Mouse (Mus musculus) C2C12 (cell line): ENCODE measurements around the gene Bmp4. TPM values are rescaled to one million over a fixed set of nuclear protein-coding genes. Genes with fewer than 3 reads are reported as not detected.

Experiments used
- H3K27me3 ChIP-seq: one replicate; pipeline ENCODE4 v1.6.1; 2011; ENCODE audit not compliant: control insufficient read depth, insufficient read depth, insufficient read length
- H3K36me3 ChIP-seq: one replicate; pipeline ENCODE4 v1.6.1; 2011; ENCODE audit not compliant: control insufficient read depth, insufficient read depth
- H3K4me3 ChIP-seq: one replicate; pipeline ENCODE4 v1.5.1; 2011; ENCODE audit warnings: mild to moderate bottlenecking, control low read depth; ENCODE audit not compliant: poor library complexity, insufficient read depth, severe bottlenecking
- H3K79me2 ChIP-seq: one replicate; pipeline ENCODE4 v1.6.1; 2011; ENCODE audit not compliant: control insufficient read depth, insufficient read depth
- H3K79me3 ChIP-seq: one replicate; pipeline ENCODE4 v1.6.1; 2011; ENCODE audit warnings: low read depth, control low read depth
- H3ac ChIP-seq: one replicate; pipeline ENCODE3; 2011; ENCODE audit warnings: low read depth; ENCODE audit not compliant: control insufficient read depth, insufficient read length
- CEBPB ChIP-seq: IDR thresholded peaks from one replicate; pipeline ENCODE4 v1.6.1; 2011; ENCODE audit warnings: low read depth, mild to moderate bottlenecking, control low read depth, moderate library complexity
- CTCF ChIP-seq: IDR thresholded peaks from one replicate; pipeline ENCODE4 v1.5.1; 2011; ENCODE audit not compliant: control insufficient read depth, insufficient read depth, insufficient read length
- FOSL1 ChIP-seq: IDR thresholded peaks from one replicate; pipeline ENCODE4 v1.8.0; 2011; ENCODE audit warnings: mild to moderate bottlenecking, low read length; ENCODE audit not compliant: poor library complexity, insufficient read depth, severe bottlenecking
- MAX ChIP-seq: IDR thresholded peaks from one replicate; pipeline ENCODE4 v1.6.1; 2011; ENCODE audit warnings: mild to moderate bottlenecking, control low read depth
- MYOD1 ChIP-seq: IDR thresholded peaks from one replicate; pipeline ENCODE4 v1.6.1; 2011; ENCODE audit warnings: low read depth; ENCODE audit not compliant: control insufficient read depth, insufficient read length
- MYOG ChIP-seq: IDR thresholded peaks from one replicate; pipeline ENCODE4 v1.6.1; 2011; ENCODE audit not compliant: control insufficient read depth, insufficient read length; ENCODE audit errors: extremely low read depth
- USF1 ChIP-seq: IDR thresholded peaks from one replicate; pipeline ENCODE4 v1.6.1; 2011; ENCODE audit warnings: low read depth, mild to moderate bottlenecking, control low read depth, moderate library complexity
- long read RNA-seq, 2 experiments: library from polyadenylated mRNA; unstranded; transcript quantifications; one replicate each; pipeline ENCODE4 v2.0.0; 2019 to 2020
- polyA plus RNA-seq: library from polyadenylated mRNA; unstranded; fragments of >200 nt; fragmentation: generic; extraction: Trizol; gene quantifications from one replicate; pipeline ENCODE4 v1.2.1, GENCODE M21; 2012; ENCODE audit warnings: missing spikeins

Gene Bmp4
- not detected for polyA plus RNA-seq
- long read RNA-seq, experiment 1, transcript Bmp4-201 (4 exons, 2,064 nt), result major isoform, 18 of 55 reads
- long read RNA-seq, experiment 1, partial matches to known transcripts, result 30 of 55 reads
- long read RNA-seq, experiment 1, other reads (novel, unspliced or antisense), result 6 of 55 reads
- long read RNA-seq, experiment 2, transcript Bmp4-201 (4 exons, 2,064 nt), result major isoform, 11 of 26 reads
- long read RNA-seq, experiment 2, partial matches to known transcripts, result 11 of 26 reads
- long read RNA-seq, experiment 2, other reads (novel, unspliced or antisense), result 4 of 26 reads

GRCm38 (mm10) chr14:46390249-46390775 lies at the start of gene Bmp4:
Gene Bmp4 (minus strand): TSS chr14:46390669.
- Histone ChIP-seq H3ac (no peak within 1 kb of the TSS), H3K36me3 (no peaks in the 10 kb centered on the region), H3K79me3 (no peaks in the 10 kb centered on the region), H3K27me3 (peaks cover 38% of the 10 kb centered on the region), H3K4me3 (no peak within 1 kb of the TSS), H3K79me2 (no peaks in the 10 kb centered on the region)
- TF ChIP-seq CTCF (no peak), CEBPB (no peak), MAX (no peak), FOSL1 (no peak), USF1 (no peak), MYOD1 (no peak), MYOG (no peak)

DNA sequence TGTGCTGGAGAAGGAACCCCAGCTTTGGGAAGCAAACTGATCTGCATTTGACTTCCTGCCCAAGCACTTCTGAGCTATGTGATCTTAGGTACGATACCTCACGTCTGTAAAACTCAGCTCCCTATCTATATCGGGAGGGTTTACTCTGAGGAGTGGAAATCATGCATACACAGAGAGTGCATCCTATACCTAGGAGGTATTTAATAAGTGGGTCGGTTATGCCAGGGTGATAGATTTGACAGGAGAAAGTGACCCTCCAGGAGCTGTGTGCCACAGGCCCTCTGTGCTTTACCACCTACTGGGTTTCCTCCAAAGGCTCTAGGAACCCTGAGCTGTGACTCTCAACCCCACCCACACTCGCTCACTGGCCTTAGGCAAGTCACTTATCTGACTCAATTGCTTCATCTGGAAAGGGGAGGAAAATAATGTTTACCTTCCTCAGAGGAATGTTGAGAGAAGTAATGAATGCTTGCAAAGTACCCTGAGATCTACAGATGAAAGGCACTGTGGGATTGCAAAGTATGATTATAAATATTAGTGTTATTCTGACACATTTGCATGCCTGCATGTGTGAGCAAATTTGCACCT lies 49.1 kb upstream of the Bmp4 start:
- no peaks in the 10 kb centered on the region for H3K79me2 ChIP-seq
- TF ChIP-seq MYOG (no peak), CEBPB (no peak), MAX (no peak), USF1 (no peak), MYOD1 (no peak), FOSL1 (no peak), CTCF (no peak)
- no peak overlapping the region for H3K4me3 ChIP-seq
- H3ac ChIP-seq, result no peak overlapping the region
- no peaks in the 10 kb centered on the region for H3K36me3 ChIP-seq
- no peaks in the 10 kb centered on the region for H3K79me3 ChIP-seq
- H3K27me3 ChIP-seq, result no peaks in the 10 kb centered on the region

DNA sequence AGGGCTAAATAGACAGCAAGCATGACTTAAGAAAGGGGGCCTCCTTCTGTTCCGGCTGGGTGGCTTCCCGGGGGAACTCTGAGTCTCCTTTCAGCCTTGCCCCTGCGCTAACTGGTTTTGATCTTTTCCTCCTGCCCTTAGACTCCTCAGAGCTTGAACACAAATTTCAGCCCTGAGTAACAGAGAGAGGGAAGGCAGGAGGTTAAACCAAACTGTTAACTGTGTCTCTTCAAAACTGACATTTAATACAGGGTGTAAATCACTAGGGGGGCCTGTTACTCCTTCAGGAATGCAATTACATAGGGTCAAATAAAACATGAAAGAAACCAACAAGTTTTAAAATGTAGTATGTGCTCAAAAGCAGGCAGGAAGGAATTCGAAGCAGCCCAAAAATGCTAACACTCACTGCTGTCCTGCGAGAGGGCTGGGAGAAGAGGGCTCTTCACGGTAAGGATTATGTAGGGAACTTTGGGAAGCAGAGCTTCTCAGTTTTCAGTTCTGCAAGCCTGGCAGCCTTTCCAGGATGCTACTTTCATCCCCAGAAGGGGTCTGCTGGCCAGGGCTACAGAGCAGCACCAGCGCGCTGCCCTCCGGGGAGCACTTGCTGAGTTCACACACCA lies 46.1 kb upstream of the Bmp4 start:
- H3K4me3 ChIP-seq, result no peak overlapping the region
- no peaks in the 10 kb centered on the region for H3K79me2 ChIP-seq
- no peaks in the 10 kb centered on the region for H3K27me3 ChIP-seq
- no peak for TF ChIP-seq FOSL1
- no peak for TF ChIP-seq MYOG
- no peak for TF ChIP-seq MYOD1
- no peak for TF ChIP-seq CEBPB
- no peak for TF ChIP-seq CTCF
- TF ChIP-seq USF1, result no peak
- TF ChIP-seq MAX, result no peak
- no peaks in the 10 kb centered on the region for H3K36me3 ChIP-seq
- no peak overlapping the region for H3ac ChIP-seq
- no peaks in the 10 kb centered on the region for H3K79me3 ChIP-seq

- no peaks in the 10 kb centered on the region for H3K36me3 ChIP-seq
- H3K79me2 ChIP-seq, result no peaks in the 10 kb centered on the region
- no peak for TF ChIP-seq CEBPB
- no peak for TF ChIP-seq MYOD1
- TF ChIP-seq MYOG, result no peak
- TF ChIP-seq CTCF, result no peak
- no peak for TF ChIP-seq FOSL1
- no peak for TF ChIP-seq MAX
- no peak for TF ChIP-seq USF1
- H3ac ChIP-seq, result no peak overlapping the region
- H3K27me3 ChIP-seq, result no peaks in the 10 kb centered on the region
- H3K79me3 ChIP-seq, result no peaks in the 10 kb centered on the region
- no peak overlapping the region for H3K4me3 ChIP-seq
Observed at GRCm38 (mm10) chr14:46430231-46430630, 39.8 kb upstream of the Bmp4 start.

DNA sequence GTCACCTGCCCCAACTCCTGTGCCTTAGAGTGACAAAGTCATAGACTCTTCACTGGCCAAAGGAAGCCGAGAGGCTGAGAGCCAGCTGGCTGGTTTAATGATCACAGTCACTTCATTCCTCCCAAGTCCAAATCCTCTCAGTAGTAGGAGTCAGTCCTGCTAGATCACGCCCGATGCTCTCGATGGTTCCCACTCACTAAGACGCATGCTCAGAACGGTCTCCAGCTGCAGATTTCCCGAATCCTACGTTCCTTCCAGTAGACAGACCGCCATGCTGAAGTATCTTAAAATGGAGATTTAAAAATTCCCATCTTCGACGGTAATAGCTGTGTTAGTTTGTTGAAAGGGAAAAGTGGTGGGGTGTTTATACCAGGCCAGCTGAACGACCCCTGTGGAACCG lies 36.8 kb upstream of the Bmp4 start:
- Histone ChIP-seq H3K79me2 (no peaks in the 10 kb centered on the region), H3K79me3 (no peaks in the 10 kb centered on the region), H3ac (no peak overlapping the region), H3K36me3 (no peaks in the 10 kb centered on the region), H3K4me3 (no peak overlapping the region), H3K27me3 (no peaks in the 10 kb centered on the region)
- TF ChIP-seq MYOD1 (no peak), CTCF (no peak), USF1 (no peak), FOSL1 (no peak), CEBPB (no peak), MAX (no peak), MYOG (no peak)
